Mouse (Mus musculus): ENCODE measurements around the gene Mdm4.
"Not testable (repeated sequence)": the region's sequence is repeated elsewhere in the genome, so short reads cannot be mapped to it uniquely, and the experiment has no call there.

The Mdm4 gene

DNA sequence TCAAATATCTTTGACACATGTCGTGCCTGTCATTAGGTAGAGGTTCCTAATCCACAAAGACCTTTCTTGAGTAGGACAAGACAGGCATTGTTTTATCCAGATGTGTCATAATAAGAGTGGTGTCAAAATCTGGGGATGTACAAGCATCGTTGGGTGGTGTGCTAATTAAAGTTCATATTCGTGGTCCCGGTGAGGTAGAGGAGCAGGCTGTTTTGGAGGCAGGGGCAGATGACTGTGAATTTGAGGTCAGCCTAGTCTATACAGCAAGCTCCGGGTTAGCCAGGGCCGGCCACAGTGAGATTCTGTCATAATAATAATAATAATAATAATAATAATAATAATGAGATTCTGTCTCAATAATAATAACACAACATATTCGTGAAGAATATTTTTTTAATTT is 5.9 kb downstream of the Mdm4 start:
- in situ Hi-C loops (cut with MboI; ENCODE audit: unreplicated experiment in 2 of 2): loop anchor here in 1 of 2 experiments (10.0 kb wide), 1 partner anchor 1040 kb away; no protein-coding TSS in a partner anchor

DNA sequence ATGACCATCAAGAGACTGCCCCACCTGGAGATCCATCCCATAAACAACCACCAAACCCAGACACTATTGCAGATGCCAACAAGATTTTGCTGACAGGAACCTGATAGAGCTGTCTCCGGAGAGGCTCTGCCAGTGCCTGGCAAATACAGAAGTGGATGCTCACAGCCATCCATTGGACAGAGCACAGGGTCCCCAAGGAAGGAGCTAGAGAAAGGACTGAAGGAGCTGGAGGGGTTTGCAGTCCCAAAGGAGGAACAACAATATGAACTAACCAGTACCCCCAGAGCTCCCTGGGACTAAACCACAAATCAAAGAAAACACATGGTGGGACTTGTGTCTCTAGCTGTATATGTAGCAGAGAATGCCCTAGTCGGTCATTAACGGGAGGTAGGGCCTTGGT is 6.6 kb downstream of the Mdm4 start:
- in situ Hi-C loops (cut with MboI; ENCODE audit: unreplicated experiment in 2 of 2): loop anchor here in 1 of 2 experiments (10.0 kb wide), 1 partner anchor 1041 kb away; no protein-coding TSS in a partner anchor

DNA sequence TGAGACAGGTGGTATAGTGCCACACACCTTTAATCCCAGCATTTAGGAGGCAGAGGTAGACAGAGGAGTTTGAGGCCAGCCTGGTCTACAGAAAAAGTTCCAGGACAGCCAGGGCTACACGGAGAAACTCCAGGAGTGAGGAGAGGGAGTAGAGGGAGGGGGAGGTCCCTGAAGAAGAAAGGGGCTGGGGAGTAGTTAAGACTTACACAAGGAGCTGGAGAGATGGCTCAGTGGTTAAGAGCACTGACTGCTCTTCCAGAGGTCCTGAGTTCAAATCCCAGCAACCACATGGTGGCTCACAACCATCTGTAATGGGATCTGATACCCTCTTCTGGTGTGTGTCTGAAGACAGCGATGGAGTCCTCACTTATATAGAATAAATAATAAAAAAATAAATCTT is 8.4 kb downstream of the Mdm4 start:
- in situ Hi-C loops (cut with MboI; ENCODE audit: unreplicated experiment in 2 of 2): loop anchor here in 1 of 2 experiments (10.0 kb wide), 1 partner anchor 1043 kb away; no protein-coding TSS in a partner anchor

DNA sequence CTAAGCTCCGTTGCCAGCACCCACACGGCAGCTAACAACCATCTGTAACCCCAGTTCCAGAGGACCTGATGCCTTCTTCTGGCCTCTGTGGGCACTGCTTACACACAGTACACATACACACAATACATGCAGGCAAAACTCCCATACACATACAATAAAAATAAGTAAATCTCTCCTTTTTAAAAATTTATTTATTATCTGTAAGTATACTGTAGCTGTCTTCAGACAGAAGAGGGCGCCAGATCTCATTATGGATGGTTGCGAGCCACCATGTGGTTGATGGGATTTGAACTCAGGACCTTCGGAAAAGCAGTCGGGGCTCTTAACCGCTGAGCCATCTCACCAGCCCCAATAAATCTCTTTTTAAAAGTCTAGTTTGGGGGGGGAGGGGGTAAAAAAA is 9.0 kb downstream of the Mdm4 start:
- in situ Hi-C loops (cut with MboI; ENCODE audit: unreplicated experiment in 2 of 2): loop anchor here in 1 of 2 experiments (10.0 kb wide), 1 partner anchor 1043 kb away; no protein-coding TSS in a partner anchor

DNA sequence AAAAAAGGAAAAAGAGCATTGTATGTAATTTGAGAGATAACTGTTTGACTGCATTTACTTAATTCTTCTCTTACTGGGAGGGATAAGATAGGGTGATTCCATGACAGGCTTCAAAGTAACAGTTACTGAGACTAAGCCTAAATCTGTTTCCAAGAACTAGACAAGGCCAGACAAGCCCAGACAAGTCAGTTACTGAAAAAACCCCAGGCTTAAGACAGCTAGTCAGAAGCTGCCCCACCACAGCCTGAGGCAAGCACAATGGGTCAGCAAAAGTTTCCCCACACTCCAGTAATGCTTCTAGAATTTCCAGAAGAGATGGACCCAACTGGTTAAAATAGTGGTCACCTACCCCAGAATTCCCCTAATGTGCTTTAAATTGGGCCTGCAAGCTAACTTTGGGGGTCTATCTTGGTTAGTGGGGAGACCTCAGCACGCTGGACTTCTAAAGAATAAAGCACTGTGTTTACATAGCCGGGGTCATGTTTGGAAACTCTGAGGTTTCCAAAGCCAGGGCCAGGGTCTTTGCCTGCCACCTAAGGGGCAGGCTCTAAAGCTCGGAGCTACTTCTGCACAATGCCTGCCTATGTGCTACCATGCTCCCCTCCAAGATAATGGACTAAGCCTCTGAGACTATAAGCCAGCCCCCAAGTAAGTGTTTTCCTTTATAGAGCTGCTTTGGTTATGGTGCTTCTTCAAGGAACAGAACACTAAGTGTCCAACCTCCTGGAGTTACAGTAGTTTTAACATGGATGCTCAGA is 10.0 kb downstream of the Mdm4 start:
- in situ Hi-C loops (cut with MboI; ENCODE audit: unreplicated experiment in 2 of 2): loop anchor here in 1 of 2 experiments (10.0 kb wide), 1 partner anchor 1044 kb away; no protein-coding TSS in a partner anchor

DNA sequence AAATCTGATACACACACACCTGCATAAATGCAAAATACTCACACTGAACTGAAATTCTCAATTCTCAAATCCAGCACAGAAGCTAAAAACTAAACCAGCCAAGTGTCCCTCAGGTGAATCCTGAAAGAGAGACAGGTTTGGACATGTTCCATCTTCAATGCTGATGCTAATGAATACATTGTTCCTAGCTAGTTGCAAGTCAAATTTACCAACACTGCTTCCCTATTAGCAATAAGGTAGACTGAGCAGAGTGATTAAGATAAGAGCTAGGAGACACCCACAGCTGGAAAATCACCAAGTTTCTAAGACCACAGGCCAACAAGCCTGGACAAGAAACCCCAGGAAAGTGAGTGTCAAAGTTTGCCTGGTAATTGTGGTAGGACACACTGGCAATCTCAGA is 11.0 kb downstream of the Mdm4 start:
- in situ Hi-C loops (cut with MboI; ENCODE audit: unreplicated experiment in 2 of 2): loop anchor here in 1 of 2 experiments (10.0 kb wide), 2 partner anchors 585 to 675 kb away; partner anchors contain the start of gene Lax1

DNA sequence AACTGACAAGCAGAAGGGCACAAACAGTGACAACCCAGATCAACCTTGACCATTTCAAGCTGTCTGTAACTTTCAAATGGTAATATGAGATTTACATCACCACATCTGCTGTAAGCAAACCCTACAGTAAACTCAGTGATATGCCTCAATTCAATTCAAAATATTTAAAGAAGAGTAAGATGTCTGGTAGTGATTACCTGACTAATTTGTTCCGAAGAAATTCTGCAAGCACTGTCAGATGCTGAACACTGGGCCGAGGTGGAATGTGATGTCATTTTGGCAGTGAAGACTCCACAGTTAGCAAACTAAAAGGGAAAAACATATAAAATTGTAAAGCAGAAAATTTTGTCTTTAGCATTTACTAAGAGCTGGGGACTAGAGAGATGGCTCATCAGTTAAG is 11.8 kb downstream of the Mdm4 start:
- in situ Hi-C loops (cut with MboI; ENCODE audit: unreplicated experiment in 2 of 2): loop anchor here in 1 of 2 experiments (10.0 kb wide), 2 partner anchors 586 to 676 kb away; partner anchors contain the start of gene Lax1

DNA sequence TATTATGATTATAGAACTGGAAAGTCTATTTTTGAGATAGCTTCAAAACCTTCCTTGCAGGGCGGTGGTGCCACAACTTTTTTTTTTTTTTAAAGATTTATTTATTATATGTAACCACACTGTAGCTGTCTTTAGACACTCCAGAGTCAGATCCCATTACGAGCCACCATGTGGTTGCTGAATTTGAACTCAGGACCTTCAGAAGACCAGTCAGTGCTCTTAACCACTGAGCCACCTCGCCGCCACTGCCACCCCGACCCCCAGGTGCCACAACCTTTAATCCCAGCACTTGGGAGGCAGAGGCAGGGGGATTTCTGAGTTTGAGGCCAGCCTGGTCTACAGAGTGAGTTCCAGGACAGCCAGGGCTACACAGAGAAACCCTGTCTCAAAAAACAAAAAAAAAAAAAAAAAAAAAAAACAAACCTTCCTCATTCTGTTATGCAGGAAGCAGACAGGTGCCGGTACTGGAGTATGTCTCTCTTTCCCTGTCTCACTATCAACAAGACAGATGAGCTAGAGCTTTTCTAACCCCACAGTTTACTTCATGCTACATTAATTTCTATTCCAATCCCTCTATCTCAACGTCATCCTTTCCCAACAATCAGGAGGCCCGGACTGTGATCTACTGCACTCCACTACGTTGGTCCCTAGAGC is 13.5 kb downstream of the Mdm4 start:
- in situ Hi-C loops (cut with MboI; ENCODE audit: unreplicated experiment in 2 of 2): loop anchor here in 1 of 2 experiments (10.0 kb wide), 2 partner anchors 588 to 678 kb away; partner anchors contain the start of gene Lax1

DNA sequence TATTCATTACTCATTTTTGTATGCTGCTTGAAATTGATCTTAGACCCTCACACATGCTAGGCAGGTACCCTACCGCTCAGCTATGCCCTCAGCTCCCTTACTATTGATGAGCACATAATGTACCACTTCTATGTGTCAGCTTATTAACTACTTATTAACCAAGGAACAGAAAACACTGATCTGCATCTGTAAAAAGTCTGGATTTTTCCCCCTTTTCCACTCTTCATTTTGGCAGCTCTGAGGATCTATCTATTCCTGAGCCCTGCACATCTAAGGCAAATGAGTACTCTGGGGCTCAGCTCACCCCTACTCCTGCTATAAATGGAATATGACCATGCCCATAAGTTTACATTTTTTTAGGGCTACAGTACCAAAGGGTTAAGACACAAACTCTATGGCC is 16.2 kb downstream of the Mdm4 start:
- in situ Hi-C loops (cut with MboI; ENCODE audit: unreplicated experiment in 2 of 2): loop anchor here in 1 of 2 experiments (10.0 kb wide), 2 partner anchors 591 to 681 kb away; partner anchors contain the start of gene Lax1

DNA sequence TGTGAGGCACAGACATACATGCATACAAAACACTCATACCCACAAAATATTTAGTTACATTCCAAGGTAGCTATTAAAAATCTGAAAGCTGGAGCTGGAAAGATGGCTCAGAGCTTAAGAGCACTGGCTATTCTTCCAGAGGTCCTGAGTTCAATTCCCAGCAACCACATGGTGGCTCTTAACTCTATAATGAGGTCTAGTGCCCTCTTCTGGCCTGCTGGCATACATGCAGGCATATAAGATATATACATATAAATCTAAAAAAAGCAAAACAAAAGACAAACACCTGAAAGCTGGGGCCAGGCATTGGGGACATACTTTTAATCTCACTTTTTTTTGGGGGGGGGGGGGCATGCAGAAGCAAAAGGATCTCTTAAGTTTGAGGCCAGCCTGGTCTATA is 17.0 kb downstream of the Mdm4 start:
- in situ Hi-C loops (cut with MboI; ENCODE audit: unreplicated experiment in 2 of 2): loop anchor here in 1 of 2 experiments (10.0 kb wide), 2 partner anchors 591 to 681 kb away; partner anchors contain the start of gene Lax1

DNA sequence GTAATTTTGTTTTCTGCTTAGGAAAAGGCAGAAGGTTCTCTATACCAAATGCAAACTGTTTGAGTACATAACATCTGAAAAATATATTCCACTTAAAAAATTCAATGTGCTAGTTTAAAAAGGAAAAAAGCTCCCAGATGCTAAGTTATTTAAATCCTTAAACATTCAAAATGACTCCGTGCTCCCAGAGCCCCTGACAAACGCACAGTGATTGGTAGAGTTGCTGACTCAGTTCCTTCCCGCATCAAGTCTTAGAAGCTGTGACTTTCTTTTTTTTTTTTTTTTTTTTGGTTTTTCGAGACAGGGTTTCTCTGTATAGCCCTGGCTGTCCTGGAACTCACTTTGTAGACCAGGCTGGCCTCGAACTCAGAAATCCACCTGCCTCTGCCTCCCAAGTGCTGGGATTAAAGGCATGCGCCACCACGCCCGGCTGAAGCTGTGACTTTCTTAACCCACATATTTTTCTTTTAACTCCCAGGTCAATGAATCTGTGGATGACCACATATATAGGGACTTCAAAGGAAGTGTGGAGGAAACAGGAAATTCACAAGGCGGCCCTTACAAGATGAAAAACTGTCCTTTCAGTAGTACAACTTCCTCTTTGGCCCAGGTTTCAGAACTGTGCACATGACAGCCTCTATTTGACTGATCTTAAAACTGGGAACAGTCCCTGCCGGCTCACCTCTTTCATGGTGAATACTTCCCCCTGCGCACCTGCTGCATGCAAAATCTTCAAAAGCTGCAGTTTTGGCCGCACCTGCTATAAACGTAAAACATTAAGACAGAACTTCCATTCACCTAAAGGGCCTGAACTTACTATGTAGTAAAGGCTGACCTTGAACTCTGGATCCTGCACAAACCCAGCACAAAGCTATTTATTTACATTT is 18.2 kb downstream of the Mdm4 start:
- in situ Hi-C loops (cut with MboI; ENCODE audit: unreplicated experiment in 2 of 2): loop anchor here in 1 of 2 experiments (10.0 kb wide), 2 partner anchors 593 to 683 kb away; partner anchors contain the start of gene Lax1

DNA sequence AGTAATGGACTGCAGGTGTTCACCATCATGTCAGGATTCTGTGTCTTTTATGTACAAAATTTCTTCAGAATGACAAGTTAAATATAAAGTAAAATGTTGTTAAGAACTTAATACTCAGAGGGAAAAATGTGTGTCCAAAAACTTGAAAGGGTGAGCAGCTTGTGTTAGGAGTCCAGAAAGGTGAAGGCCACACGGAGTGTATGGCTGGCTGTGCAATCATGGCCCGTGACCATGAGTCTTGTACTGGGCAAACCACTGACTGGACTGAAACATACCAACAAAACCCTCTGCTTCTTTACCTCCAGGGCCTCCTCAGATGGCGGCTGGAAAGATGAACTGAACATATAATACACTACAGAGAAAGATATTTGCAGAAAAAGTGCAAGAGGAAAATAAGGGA is 23.8 kb downstream of the Mdm4 start:
- in situ Hi-C loops (cut with MboI; ENCODE audit: unreplicated experiment in 2 of 2): loop anchor here in 1 of 2 experiments (10.0 kb wide), 1 partner anchor 598 kb away; no protein-coding TSS in a partner anchor

DNA sequence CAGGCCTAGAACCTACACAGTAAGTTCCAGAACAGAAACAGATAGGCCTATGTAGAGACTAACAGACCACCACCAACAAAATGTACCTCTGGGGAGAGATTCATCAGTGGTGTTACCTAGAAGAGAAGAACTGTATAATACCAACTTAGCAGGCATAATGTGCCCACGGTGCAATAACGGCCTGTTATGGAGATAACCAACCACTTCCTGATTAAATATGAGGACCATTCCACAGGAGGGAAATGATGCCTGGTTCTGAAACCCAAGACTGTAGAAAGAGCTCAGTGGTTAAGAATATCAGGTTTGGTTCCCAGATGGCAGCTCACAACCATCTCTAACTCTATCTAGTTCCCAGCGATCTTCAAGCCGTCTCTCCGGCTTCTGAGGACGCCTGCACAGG is 30.0 kb downstream of the Mdm4 start:
- in situ Hi-C loops (cut with MboI; ENCODE audit: unreplicated experiment in 2 of 2): loop anchor here in 1 of 2 experiments (10.0 kb wide), 1 partner anchor 604 kb away; no protein-coding TSS in a partner anchor

DNA sequence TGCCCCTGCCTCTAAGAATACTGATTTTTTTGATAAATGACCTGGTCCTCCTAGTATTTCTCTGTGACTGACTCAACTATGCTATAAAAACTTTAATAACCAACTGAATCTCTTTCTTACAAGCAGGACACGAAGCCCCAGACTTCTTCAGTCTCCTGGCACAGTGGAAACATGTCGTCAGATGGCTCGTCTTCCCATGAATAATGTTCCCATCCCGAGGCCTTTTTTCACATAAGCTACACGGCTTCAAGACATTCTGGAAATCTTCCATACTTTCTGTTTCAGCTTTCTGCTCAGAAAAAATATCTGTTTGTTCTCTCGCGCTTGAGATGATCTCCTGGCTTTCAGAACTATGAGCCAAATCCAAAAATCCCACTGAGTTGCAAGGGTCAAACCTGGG is 38.8 kb downstream of the Mdm4 start:
- in situ Hi-C loops (cut with MboI; ENCODE audit: unreplicated experiment in 2 of 2): no loop called here

DNA sequence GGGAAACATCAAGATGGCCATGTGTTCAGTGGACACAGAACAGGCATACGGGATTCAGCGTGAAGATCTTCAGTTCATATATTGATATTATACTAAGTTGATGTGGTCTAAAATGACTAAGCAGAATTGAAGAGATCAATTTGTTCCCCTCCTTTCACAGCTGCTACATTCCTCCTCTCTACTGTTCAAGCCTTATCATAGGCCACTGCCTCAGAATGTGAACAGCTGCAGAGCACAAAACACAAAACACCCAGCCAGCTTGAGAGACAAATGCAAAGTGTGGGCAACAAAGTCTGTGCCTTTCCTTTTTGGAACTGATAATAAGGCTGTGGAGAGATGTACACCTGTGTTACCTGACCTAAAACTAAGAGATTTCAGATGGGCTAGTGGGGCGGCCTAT is 39.6 kb downstream of the Mdm4 start:
- in situ Hi-C loops (cut with MboI; ENCODE audit: unreplicated experiment in 2 of 2): no loop called here

DNA sequence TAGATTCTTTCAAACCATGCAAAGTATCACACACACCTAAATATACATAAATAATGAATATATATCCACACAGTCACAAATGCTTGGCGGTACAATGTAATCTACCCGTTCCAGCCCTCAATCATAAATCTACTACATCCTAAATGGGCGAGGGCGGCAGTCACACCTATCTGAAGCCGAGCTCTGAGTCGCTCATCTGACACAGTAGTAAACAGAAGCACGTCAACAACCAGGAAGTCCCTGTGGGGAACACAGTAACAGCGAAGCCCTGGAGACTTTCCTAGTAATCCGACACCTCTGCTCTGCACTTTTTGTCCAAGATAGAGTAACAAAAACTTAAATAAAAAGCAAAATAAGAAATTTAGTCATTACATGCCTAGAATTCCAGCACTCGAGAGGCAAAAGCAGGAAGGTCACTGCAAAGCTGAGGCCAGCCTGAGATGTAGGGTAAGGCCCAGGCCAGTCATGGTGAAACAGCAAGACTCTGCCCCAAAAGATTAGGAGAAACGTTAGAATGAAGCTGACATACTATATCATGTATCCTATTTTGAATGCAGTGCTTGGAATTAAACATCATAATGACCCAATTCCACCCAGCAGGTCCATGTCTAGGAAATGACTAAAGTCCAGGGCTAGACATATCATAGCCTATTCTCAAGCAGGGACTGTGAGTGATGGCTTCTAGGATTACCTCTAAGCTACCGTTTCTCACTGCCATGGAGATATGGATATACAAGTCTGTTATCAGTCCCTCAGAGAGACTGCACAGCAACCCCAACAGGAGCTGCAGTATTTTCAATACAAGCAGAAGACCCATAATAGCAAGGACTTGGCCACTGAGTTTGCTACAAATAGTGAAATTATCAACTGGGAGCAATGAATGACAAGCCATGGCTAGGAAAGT is 41.6 kb downstream of the Mdm4 start:
- in situ Hi-C loops (cut with MboI; ENCODE audit: unreplicated experiment in 2 of 2): not testable (repeated sequence)

DNA sequence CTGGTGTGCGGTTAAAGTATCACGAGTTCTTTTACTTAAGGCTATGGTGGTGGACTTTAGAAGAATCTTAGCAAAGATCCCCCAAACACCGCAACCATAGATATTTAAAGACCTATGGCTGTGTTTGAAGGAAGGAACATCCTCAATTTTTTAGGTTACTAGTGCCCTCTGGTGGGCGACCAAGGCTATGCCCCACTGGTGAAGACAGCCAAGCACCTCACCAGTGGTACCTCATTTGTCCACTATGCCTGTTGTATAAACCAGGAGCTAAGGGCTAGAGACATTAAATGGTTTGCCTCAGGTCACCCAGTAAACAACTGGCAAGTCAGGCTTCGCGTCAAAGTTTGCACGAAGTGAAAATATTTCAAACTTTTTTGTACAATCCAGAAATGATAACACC is 47.6 kb downstream of the Mdm4 start:
- in situ Hi-C loops (cut with MboI; ENCODE audit: unreplicated experiment in 2 of 2): no loop called here

DNA sequence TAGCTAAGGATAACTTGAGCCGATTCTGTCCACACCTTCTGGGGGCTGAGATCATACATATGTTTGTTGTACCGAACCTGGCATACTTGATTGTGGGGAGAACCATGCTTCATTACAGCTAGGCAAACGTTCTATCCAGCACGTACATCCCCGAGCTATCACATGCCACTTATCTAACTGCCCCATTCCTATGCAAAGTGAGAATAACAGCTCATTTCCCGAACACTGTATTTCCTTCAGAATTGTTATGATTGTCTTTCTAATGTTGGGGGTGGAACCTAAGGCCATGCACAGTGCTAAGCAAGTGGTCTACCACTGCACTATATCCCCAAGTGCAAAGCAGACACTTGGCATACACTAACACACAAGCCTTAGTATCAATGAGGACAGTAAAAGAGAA is 49.1 kb downstream of the Mdm4 start:
- in situ Hi-C loops (cut with MboI; ENCODE audit: unreplicated experiment in 2 of 2): no loop called here

DNA sequence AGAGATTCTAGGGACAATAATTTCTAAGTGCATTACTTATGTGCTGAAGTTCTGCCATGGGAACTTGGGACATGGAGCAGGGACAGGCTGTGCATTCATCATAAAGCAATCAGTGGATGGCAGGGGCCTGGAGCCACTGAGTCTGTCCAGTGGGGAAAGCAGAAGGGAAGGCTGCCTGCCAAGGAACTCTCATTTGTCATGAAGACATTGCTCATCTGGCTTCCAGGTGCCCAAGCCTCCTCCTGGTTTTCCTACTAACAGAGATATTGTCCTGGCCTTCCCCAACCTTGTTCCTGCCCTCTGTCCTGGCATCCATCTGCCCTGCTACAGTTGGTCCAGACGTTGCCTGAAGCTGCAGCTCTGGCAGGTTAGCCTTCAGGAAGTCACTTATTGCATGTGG is 53.0 kb downstream of the Mdm4 start:
- in situ Hi-C loops (cut with MboI; ENCODE audit: unreplicated experiment in 2 of 2): no loop called here
